Mouse (Mus musculus) retina, adult 2 months (tissue): ENCODE results near the gene Arl11.

ENCODE experiments used
- DNase-seq: peaks from one replicate; pipeline ENCODE4 v3.0.0-alpha.2; 2012; ENCODE audit warnings: low read depth, low spot score

Arl11 gene

GRCm38 (mm10) chr14:61327618-61328450 is 18.3 kb downstream of the Arl11 start:
- DNase-seq: peak; percentile 37

DNA sequence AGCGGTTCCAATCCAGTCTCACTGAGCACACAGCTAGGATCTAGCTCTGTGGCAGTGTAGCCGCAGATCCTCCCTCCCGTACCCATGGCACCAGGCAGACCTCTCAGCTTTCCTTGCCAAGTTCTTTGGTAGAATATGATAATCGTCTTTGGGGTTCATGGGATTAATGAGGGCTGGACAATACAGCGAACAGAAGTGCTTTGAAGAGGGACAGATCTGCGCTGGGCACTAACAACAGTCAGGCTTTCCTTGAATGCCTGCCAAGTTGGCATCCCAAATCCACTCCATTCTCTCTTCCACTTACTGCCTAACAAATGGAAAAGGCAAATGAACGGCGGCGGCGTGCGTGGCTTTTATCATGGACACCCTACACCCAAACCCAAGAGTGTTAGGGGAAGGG is 21.0 kb downstream of the Arl11 start:
- peak; percentile 44 for DNase-seq

- peak; percentile 79 for DNase-seq
These were observed 21.5 kb downstream of the Arl11 start for GRCm38 (mm10) chr14:61330996-61331561.

- no peak for DNase-seq
These were observed 29.8 kb downstream of the Arl11 start for GRCm38 (mm10) chr14:61339381-61339780.

GRCm38 (mm10) chr14:61344590-61344989 is 35.0 kb downstream of the Arl11 start:
- no peak for DNase-seq

DNA sequence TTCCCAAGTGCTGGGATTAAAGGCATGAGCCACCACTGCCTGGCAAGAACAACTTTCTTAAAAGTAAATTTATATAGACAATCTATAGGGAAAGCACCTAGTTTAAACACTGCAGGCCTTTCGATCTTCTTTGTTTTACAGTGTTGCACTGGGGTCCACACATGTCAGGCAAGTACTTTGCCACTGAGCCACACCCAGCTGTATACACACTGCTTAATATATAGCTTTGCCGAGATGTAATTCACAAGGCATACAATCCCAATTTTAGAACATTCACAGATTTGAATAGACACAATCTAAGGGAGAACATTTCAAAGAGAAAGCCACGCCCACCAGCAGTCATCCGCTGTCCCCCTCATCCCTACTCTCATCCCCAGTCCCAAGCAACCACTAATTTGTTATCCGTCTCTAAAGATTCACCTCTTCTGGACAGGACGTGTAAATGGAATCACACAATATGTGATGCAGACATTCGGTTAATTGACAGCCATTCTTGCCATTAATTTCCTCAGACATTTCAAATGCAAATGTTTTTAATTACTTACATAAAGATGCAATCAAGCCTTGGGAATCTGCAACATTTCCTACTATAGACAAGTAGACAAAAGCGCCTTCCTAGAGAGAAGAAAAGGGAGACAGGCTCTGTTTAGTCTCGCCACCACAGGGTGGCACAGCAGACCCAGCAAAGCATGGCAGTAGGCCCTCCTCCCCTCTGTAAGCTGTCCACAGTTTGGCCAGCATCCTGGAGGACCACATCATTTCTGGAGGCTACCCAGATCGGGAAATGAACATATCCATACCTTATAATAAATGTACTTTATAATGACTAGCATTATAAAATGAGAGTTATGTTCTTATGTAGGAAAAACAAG is 37.5 kb downstream of the Arl11 start:
- DNase-seq: no peak

- DNase-seq: no peak
These were observed 40.3 kb downstream of the Arl11 start for GRCm38 (mm10) chr14:61349876-61350275.

- DNase-seq: peak; percentile 87
These were observed 41.3 kb downstream of the Arl11 start for GRCm38 (mm10) chr14:61350808-61351207.

- DNase-seq: no peak
These were observed 45.0 kb downstream of the Arl11 start for GRCm38 (mm10) chr14:61354251-61355235.

DNA sequence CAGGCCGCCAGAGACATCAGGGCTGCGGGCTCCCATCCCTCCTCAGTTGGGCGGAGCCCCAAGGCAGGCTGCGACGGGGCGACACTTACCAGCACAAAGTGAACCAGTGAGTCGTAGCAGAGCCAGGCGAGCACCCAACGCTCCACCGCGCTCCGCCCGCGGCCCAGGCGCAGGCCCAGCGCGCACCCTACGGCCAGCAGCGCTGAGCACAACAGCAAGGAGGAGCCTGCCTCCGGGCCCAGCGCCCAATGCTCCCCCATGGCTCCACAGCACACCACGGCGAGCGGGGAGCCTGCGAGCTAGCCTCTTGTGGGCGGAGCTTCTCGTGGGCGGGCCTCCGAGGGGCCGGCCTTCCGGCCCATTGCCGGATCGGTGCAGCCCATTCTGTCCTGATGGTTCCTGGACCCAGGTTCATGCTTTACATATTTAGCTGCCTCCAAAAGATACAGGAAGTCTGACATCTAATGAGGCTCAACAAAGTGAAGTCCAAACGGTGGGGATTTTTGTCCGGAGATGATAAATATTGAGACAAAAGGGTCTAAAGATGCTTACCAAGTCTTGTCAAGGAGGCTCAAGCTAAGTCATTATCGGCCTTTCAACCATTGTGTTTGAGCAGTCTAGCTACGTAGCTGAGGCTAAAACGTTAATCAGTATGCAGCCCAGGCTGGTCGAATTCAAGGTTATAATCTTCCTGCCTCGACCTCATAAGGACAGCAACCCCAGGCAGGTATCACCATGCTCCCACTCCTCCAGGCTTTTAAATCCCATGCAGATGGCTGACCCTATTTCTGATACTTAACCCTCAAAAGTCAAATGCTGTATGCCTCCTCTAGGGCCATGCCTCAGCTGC is 50.8 kb downstream of the Arl11 start, which contains the start of gene Ebpl:
TSS of gene Ebpl (minus strand) at position 309 of the 850 bp plus-strand sequence.
- peak; percentile 69 for DNase-seq

DNA sequence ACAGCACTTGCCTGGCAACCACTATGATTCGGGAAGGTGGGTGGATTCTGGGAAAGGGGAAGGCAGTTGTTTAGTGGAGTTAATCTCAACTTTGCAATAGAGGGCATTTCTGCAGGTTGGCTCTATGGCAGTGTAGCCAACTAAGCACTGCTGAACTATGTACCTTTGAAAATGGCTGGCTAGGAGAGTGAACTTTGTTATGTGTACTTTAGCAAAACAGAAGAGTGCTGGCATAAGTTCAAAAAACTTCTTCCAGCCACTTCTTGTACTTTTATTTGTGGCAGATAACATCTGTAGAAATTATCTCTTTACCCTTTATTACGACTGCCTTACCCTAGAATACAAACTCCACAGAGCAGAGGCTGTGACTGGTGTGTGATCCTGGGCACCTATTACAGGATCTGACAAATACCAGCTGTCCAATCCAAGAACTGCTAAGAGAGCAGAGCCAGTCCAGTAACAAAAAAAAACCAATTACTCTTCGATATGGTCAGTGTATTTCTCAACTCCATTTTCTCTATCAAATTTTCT is 51.5 kb downstream of the Arl11 start:
- no peak for DNase-seq
